Mouse (Mus musculus) ES-E14 (cell line): ENCODE data around the gene Ext2. TPM values are rescaled to one million over a fixed set of nuclear protein-coding genes. Genes with fewer than 3 reads are reported as not detected.

Experiments
- DNase-seq: peaks from one replicate; pipeline ENCODE4 v3.0.0-alpha.2; 2013; ENCODE audit warnings: low read depth, low spot score
- H3K27ac ChIP-seq: 2 replicates; pipeline ENCODE4 v1.5.1; 2012; ENCODE audit warnings: low read depth, mild to moderate bottlenecking, low read length, moderate library complexity, mixed read lengths; ENCODE audit not compliant: poor library complexity, insufficient read depth, severe bottlenecking
- H3K36me3 ChIP-seq: 2 replicates; pipeline ENCODE4 v1.6.1; 2012; ENCODE audit warnings: mild to moderate bottlenecking, low read length, moderate library complexity, mixed read lengths; ENCODE audit not compliant: control insufficient read depth, poor library complexity, insufficient read depth, severe bottlenecking
- H3K4me1 ChIP-seq, 2 experiments: fragments of 150-350 bp in 1 of 2; sonication (generic) in 1 of 2; 2 replicates each; pipeline ENCODE4 v1.6.1; 2012; ENCODE audit warnings: low read length in 2 of 2, mild to moderate bottlenecking in 1 of 2, mixed read lengths in 1 of 2; ENCODE audit not compliant: control insufficient read depth in 2 of 2, insufficient read depth in 2 of 2, poor library complexity in 1 of 2
- H3K4me3 ChIP-seq, 2 experiments: fragments of 150-350 bp in 1 of 2; sonication (generic) in 1 of 2; 2 replicates each; pipeline ENCODE4 v1.5.1; 2012; ENCODE audit warnings: low read length in 2 of 2, low read depth in 1 of 2, mild to moderate bottlenecking in 1 of 2, mixed read lengths in 1 of 2; ENCODE audit not compliant: insufficient read depth in 1 of 2, poor library complexity in 1 of 2, severe bottlenecking in 1 of 2
- H3K9ac ChIP-seq: 2 replicates; pipeline ENCODE4 v1.6.1; 2012; ENCODE audit warnings: low read depth, mild to moderate bottlenecking, low read length, mixed read lengths; ENCODE audit not compliant: poor library complexity, insufficient read depth, severe bottlenecking
- H3K9me3 ChIP-seq: fragments of 150-350 bp; sonication (generic); 2 replicates; pipeline ENCODE4 v1.6.1; 2012; ENCODE audit warnings: low read depth, mild to moderate bottlenecking, low read length; ENCODE audit not compliant: control insufficient read depth, insufficient read depth
- CHD2 ChIP-seq: IDR thresholded peaks from 2 replicates; pipeline ENCODE4 v1.6.1; 2014; ENCODE audit warnings: mild to moderate bottlenecking, low read depth, low read length, inconsistent platforms
- HCFC1 ChIP-seq: IDR thresholded peaks from 2 replicates; pipeline ENCODE4 v1.6.1; 2012; ENCODE audit warnings: low read length, inconsistent platforms, borderline replicate concordance; ENCODE audit not compliant: insufficient read depth
- MAFK ChIP-seq: IDR thresholded peaks from 2 replicates; pipeline ENCODE4 v1.6.1; 2014; ENCODE audit warnings: mild to moderate bottlenecking, low read depth, low read length, inconsistent platforms; ENCODE audit not compliant: insufficient read depth
- ZC3H11A ChIP-seq: IDR thresholded peaks from 2 replicates; pipeline ENCODE4 v1.6.1; 2012; ENCODE audit warnings: low read depth, mild to moderate bottlenecking, inconsistent platforms, low read length, borderline replicate concordance
- ZNF384 ChIP-seq: IDR thresholded peaks from 2 replicates; pipeline ENCODE4 v1.6.1; 2012; ENCODE audit warnings: low read depth, low read length, inconsistent platforms
- in situ Hi-C, 2 experiments: fragments of 600-800 bp; cut with MboI; formaldehyde crosslinking; loops; one replicate each; pipeline ENCODE4 v1.15.1; 2025; ENCODE audit warnings: low sequenced_read_pairs in 2 of 2, inconsistent platforms in 1 of 2; ENCODE audit not compliant: unreplicated experiment in 2 of 2
- total RNA-seq: library from RNA; depleted of rRNA; stranded (reverse); fragments of 300-350 nt; gene quantifications from 2 replicates; pipeline ENCODE4 v1.2.3, GENCODE M21; 2012; rRNA removed

Gene Ext2
- total RNA-seq, 1 experiment = 49.9 TPM

- no peak overlapping the region for H3K9ac ChIP-seq
Measured at GRCm38 (mm10) chr2:93615845-93616689, 206.3 kb downstream of the Ext2 start.

GRCm38 (mm10) chr2:93613020-93613419, 209.3 kb downstream of the Ext2 start:
- Histone ChIP-seq H3K27ac (no peak overlapping the region), H3K4me1 (no peaks in the 10 kb centered on the region), H3K9me3 (no peaks in the 10 kb centered on the region), H3K36me3 (no peaks in the 10 kb centered on the region), H3K9ac (no peak overlapping the region), H3K4me3 (no peak overlapping the region)
- DNase-seq = no peak
- in situ Hi-C loops = no loop called here
- no peak for TF ChIP-seq ZNF384
- no peak for TF ChIP-seq CHD2
- TF ChIP-seq MAFK = no peak

More at GRCm38 (mm10) chr2:93615845-93616689, 206.3 kb downstream of the Ext2 start:
- in situ Hi-C loops = no loop called here
- TF ChIP-seq MAFK (no peak), HCFC1 (no peak), ZNF384 (no peak), CHD2 (no peak), ZC3H11A (no peak)
- Histone ChIP-seq H3K27ac (no peak overlapping the region), H3K9me3 (no peaks in the 10 kb centered on the region), H3K4me3 (no peak overlapping the region), H3K36me3 (no peaks in the 10 kb centered on the region), H3K4me1 (no peaks in the 10 kb centered on the region)
- no peak for DNase-seq

Other genes with a start within 250 kb of the Ext2 start
- gene Alx4, start 180.2 kb downstream of the Ext2 start, total RNA-seq = 0.05 and 0.09 TPM in 2 replicates
- gene Accs, start 27.4 kb upstream of the Ext2 start, total RNA-seq = 5.0 and 5.5 TPM in 2 replicates
- gene Accsl, start 46.6 kb upstream of the Ext2 start, total RNA-seq = 21.4 and 37.1 TPM in 2 replicates
- 1.0 and 1.5 TPM in 2 replicates for gene Gm13889, start 134.6 kb upstream of the Ext2 start, total RNA-seq
- not detected in 2 replicates for gene Gm27027, start 173.8 kb upstream of the Ext2 start, total RNA-seq
- gene Alkbh3, start 188.2 kb upstream of the Ext2 start, total RNA-seq = 41.5 and 50.2 TPM in 2 replicates